Mouse (Mus musculus) erythroblast, embryonic 14.5 days (primary cell): Measurements from ENCODE around the gene Atg10.

Source experiments
- GATA1 ChIP-seq: IDR thresholded peaks from 2 replicates; pipeline ENCODE4 v1.6.1; 2012; ENCODE audit warnings: low read length, inconsistent platforms, mixed read lengths
- TAL1 ChIP-seq: IDR thresholded peaks from 3 replicates; pipeline ENCODE4 v1.6.1; 2012; ENCODE audit warnings: low read length, inconsistent platforms, mixed read lengths

GRCm38 (mm10) chr13:91086361-91086900 is 137.3 kb downstream of the Atg10 start:
- TF ChIP-seq GATA1, result no peak
- no peak for TF ChIP-seq TAL1
